Mouse (Mus musculus) ovary, postnatal 14 days (tissue): ENCODE data around the gene Snap23.

Experiments
- DNase-seq: peaks from one replicate; pipeline ENCODE4 v3.0.0; 2022; ENCODE audit warnings: low spot score

Gene Snap23

DNA sequence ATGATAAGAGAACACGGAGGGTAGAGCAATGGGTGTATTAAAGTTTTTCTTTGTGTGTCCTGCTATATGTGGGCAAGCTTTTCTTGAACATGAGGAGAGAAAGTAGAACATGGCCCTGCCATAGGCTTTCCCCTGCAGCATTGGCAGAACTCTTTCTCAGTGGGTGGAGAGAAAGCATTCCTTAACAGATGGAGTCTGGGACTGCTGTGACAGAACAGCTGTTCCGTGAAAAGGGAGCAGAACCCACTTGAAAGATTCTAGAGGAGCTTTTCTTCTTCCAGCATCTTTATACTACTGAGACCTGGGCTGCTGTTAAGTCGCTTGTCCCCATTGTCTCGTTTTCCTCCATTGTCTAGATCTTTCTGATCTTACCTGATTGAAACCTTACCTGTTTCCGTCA, 22.3 kb downstream of the Snap23 start:
- DNase-seq: no peak

DNA sequence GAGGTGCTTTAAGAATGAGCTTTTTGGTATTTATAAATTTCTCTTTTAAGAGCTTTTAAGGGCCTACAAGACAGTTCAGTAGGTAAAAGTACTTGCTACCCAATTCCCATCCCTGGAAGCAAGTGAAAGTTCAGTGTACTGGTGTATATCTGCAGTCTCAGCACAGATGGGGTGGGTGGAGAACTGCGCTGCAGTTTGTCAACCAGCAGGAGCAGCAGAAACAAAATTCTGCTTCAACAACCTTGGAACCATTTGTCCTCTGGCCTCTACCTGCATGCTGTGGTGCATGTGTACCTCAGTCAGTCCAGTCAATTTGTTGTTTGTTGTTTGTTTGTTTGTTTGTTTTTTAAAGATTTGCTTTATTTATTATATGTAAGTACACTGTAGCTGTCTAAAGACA, 24.8 kb downstream of the Snap23 start:
- no peak for DNase-seq

DNA sequence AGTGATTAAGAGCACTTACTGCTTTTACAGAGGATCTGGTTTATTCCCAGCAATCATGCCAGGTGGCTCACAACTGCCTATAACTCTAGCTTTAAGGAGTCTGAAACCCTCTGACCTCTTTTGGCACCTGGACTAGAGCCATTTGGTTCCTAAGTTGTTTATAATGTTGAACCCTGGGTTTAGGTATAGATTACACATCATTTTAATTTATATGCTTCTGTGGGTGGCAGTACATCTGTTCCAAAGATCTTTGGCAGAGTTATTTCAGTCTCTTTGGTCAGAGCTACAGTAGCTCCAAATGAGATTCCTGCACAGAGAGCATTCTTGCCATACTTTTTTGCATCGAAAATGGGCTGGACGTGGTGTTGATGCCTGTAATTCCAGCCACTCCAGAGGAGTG, 30.3 kb downstream of the Snap23 start:
- no peak for DNase-seq

DNA sequence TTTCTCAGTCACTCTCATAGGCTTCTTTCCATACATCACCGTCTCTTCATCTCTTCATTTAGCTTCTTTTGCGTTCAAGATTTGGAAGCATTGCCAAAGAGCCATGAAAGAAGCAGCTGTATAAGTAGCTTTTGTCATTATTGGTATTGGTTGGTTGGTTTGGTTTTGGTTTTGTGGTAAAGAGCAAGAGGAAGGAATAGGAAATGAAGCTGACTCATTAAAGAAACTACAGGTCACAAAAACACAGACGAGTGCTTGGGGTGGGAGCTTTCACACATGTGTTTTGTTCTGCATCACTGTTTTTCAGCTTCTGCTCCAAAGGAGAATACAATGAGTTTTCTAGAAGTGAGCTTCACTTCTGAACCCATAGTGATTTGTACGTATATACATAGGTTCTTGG, 32.0 kb downstream of the Snap23 start:
- DNase-seq: no peak

DNA sequence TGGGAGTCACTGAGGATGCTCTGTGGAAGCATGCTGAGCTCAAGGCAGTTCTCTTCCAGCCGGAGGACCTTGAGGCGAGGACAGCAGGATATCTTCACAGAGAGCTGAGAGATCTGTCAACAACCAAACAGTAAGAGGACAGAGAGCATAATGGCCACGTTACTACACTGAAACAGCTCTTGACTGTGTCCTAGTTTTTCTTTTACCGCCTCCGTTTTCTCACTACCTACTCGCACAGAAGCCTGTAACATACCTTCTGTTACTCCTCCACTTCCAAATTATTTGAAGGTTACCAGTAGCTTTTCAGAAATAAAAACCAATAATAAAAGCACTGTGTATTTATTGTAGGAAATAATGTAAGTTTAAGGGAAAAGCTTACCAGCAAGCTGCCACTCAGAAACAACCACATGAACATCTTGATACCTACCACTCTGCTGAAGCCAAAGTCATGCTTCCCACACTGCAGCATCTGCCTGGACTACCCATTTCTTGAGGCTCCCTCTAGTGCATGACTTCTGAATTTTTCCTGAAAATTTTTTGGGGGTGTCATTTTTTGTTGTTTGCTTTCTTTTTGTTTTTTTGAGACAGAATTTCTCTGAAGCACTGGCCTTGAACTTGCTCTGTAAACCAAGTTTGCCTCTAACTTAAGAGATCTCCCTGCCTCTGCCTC, 38.7 kb downstream of the Snap23 start:
- no peak for DNase-seq

DNA sequence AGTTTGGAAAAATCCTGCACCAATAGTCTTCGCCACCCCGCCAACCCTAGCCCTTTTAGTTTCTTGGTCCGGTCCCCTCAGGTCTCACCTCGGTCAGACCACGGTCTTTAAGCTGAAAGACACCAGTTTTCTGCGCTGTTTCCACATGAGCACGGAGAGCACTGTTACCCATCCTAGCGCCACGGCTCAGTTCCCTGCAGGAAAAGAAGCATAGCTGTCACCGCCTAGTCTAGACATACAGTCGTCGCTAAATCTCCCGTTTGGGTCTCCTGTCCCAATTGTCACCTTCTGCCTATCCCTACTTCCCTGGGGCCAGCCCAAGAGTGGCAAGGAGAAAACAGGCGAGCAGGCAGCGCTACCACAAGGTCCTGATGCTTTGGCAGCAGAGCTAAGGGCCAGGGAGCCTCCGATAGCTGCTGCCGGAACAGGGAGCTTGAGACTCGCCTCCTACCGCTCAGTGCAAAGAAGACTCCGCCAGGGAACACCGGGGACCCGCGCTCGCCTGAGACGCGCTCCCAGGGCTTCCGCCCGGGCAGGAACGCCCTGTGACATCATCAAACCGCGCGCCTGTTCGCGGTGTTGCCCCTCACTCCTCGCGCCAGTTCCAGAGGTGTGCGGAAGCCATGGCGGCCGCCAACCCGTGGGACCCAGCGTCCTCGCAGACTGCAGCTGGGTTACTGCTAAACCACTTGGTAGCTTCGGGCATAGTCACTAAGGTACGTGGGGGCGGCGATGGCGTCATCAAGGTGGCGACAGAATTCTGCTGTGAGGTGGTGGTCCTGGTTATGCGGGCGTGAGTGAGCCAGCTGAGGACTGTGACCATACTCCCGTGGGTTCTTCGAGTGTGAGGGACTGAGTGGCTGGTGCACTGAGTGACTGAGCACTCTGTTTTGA, 41.6 kb downstream of the Snap23 start, which contains the start of the genes Haus2 and Lrrc57:
Gene Haus2, plus strand, starts transcription at position 554 of the 894 bp plus-strand sequence.
Gene Lrrc57, minus strand, starts transcription at position 691 of the 894 bp plus-strand sequence.
- peak; percentile 90 for DNase-seq

DNA sequence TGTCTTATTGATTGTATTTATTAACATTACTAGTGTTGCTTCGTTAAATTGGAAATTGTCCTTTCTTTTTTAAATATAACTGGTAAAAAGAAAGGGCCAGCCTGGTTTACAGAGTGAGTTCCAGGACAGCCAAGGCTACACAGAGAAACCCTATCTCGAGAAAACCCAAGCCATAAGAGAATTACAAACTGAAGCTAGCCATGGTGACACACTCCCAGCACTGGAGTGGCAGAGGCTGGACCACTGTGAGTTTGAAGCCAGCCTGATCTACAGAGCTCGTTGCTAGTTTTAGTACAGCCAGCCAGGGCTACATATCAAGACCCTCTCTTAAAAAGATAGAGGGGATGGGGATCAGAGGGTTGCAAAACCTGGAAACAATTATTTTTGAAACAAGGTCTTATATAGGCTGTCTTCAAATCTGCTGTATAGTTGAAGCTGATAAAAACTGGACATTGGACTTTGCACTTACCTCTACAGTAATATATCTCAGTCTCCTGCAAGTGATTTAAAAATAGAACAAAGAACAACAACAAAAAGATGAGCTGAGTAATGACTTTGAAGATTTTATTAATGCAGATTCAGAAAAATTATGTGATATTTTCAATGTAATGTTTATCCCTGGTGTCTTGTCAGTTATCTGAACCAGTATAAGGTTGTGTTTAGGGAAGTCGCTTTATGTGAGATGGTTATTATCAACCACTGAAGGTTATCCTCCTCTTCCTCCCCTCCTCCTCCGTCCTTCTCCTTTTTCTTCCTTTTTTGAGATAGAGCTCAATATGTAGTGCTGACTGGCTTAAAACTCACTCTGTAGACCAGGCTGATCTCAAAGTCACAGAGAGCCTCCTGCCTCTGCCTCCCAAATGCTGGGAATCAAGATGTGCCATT, 49.0 kb downstream of the Snap23 start:
- DNase-seq: no peak

DNA sequence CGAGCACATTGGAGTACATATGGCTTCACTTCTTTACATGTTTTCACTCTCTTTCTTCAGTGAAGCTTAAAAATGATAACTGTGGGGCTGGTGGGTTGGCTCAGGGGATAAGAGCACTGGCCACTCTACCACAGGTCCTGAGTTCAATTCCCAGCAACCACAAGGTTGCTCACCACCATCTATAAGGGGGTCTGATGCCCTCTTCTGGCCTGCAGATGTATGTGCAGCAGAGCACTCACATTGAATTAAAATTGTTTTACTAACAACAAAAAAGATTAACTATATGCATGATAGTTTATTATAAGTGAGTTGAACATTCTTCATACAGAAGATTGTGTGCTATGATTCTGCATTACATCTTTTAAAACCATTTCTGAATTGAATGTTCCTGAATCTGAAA, 52.1 kb downstream of the Snap23 start:
- no peak for DNase-seq

DNA sequence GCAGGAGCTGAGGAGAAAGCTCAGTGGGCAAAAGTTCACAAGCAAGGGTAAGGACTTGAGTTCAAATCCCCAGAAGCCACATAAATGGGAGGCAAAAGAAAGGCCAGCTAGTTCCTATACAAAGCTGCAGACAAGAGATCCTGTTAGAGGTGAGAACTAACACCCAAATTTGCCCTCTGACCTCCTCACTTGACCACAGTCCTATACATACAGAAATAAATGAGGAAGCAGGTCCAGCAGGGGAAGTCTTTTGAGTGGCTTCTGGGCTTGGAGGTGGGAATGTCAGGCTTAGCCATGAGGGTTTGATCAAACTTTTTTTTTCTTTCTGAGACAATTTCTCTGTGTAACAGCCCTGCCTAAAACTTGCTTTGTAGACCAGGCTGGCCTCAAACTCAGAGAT, 55.4 kb downstream of the Snap23 start:
- DNase-seq: no peak

DNA sequence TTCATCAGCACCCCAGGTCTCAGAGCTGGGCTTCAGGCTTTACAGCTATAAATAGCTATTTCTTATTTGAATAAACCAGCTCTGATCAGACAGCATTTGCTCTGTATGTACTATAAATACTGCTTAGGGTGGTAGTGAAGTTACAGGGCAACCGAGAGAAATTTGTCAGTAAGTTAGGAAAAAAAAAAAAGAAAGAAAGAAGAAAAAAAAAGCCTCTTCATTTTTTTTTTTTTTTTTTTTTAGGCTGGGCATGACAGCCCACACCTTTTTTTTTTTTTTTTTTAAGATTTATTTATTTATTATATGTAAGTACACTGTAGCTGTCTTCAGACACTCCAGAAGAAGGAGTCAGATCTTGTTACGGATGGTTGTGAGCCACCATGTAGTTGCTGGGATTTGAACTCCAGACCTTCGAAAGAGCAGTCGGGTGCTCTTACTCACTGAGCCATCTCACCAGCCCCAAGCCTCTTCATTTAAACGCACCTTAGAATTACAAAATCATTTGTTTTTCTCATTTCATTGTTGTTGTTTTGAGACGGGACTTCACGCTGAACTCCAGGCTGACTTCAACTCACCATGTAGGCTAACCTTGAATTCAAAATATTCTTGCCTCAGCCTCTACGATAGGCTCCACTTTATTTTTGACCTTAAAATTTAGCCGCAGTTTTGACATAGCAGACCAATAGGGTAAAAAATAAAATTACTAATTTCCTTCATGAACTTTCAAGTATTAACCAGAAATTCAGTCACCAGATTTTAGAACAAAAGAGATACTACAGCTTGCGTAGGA, 60.8 kb downstream of the Snap23 start:
- no peak for DNase-seq

DNA sequence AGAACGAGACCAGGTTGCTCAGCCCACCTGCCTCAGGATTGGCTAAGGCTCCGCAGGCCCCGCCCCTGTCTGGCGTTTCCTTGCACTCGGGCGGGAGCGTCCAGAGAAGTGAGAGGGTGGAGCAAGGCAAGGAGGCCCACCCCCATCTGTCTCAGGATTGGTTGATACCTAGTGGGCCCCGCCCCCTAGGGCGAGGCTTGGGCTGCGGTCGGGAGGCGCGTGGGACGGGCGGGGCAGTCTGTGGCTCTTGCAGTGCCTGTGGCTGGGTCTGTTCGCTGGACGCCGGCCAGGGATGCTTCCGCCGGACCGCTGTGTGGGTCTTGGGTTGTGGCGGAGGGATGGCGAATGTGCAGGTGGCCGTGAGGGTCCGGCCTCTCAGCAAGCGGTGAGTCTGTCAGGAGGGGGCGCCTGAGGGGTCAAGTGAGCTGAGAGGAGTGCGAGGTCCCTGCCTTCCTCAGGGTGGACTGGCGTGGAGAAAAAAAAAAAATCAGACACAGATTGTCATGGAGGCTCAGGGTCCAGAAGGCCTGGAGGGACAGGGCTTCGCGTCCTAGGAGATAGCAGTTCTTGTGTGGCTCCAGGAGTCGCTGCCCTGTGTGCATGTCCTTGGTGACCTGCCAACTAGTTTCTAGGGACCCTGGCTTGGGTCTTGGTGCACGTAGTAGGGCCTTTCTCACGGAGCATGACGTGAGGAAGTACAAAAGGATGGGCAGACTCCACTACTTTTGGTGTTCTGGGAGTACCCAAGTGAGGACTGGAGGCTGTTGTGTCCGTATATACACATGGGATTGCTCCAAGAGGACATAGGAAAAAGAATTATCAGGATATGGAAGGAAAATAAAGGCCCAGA, 61.6 kb downstream of the Snap23 start, which contains the start of gene Stard9:
Gene Stard9, plus strand, starts transcription at position 236 of the 850 bp plus-strand sequence.
- DNase-seq: peak; percentile 87

DNA sequence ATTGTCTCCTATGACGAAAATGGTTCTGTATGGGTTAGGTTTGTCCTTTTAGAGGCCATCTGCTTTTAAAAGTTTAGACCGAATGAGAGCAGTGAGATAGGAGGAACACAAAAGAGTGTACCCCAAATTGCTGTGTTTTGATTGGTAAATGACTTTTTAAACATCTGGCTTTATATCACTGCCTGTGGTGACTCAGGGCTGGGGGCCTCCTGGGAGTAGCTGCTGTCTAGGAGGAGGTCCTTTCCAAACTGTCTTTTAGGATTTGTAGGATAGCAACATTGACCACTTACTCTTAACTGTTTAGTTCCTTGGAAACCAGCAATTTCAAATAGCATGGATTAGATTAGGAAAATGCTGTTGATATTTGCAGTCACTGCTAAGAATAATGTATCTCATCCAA, 62.8 kb downstream of the Snap23 start:
- no peak for DNase-seq

DNA sequence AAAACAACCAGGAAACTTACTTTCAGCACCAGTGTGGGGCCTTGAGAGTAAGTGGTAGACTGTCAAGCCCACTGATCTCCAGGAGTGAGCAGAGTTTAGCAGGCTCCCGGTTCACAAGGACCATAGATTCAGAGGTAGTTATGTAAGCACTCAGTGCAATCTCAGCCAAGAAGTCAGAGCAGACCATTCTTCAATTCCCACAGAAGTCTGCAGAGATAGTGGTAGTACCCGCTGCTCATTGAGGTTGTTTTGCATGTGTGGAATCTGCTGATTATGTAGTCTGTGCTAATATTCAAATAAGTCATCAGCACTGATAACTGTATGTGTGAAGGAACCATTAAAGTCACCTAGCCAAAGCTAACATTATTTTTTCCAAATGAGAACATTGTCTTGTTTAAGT, 63.2 kb downstream of the Snap23 start:
- DNase-seq: no peak

DNA sequence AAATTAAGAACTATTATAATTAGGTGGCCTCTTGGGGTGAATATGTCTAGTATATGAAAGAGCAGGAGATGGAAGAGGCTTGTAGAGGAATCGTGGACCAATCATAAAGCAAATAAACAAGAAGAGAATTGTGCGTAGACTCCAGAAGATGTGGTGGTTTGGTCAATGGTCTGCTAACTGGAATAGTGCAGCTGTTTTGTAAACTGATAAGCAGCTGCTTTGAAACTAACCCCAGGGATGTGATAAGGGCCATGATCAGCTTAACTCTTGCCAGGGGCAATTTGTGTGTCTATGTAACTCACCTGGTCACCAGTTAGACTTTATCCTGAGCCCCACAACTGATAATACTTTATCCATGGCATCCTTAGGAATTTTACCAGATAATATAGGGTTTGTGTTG, 64.0 kb downstream of the Snap23 start:
- DNase-seq: no peak

DNA sequence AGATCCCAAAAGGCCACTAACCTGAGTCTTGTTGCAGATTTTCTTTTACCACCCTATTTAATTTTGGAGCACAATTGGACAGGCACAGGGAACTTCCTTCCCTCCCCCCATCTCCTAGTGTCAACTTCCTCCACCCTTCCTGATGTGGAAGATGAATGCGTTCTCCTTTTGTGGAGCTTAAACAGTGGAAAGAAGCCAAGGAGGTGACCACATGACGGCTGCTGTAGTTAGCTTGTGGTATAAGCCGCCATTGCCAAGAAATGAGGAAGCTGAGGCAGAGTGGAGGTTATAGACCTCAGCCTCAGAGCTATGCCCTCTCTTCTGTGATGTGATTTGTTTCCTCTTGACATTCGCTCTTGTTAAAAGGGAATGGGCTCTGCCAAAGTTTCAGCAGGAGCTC, 64.5 kb downstream of the Snap23 start:
- no peak for DNase-seq

DNA sequence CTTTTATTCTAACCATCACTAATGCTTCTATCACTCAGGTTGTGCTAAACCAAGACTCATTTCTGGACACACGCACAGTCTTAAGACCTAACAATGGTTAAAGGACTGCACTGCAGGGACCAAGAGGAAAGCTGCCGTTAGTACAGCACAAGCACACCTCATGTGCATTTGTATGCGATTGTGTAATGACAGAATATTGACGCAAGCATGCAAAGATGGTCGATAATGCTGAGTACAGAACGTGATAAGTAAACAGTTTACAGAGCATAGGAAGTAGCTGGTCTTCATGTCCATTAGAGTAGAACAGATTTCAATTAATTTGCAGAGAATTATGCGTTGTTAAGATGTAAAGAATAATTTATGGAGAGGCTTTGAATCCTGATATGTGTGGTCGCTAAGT, 73.4 kb downstream of the Snap23 start:
- DNase-seq: no peak

DNA sequence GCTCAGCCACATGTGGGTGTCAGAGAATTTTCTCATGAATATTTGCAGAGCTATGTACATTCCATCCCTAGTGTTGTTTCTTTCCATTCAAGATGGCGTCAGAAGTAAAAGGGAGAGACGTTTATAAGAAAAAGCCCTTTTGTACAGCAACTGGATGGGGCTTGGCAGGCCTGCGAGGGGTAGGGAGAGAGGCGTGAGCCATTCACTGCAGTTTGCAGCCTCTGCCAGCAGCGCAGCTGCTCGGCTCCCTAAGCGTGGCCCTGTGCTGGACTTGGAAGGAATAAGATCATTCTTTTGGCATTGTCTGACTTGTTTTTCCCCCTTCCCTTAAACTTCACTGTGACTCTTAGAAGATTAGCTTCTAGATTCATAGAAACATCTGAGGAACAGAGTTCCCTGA, 76.4 kb downstream of the Snap23 start:
- peak; percentile 48 for DNase-seq

DNA sequence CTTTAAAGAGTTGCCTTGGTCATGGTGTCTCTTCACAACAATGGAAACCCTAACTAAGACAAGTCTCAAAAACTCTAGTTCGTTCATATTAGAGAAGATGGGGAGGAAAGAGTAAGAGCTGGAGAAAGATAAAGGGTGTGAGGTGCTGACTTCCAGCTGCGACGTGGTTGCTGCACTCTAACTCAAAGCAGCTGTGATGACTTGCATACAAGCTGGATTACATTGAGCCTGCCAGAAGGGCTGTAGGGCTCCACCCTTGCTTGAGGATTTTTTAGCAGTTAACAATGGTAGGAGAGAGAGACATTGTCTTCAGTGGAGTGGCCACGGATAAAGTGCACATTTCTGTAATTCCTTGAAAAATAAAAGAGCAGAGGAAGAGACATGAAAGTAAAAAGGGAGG, 79.3 kb downstream of the Snap23 start:
- no peak for DNase-seq
